Mouse (Mus musculus): ENCODE data around the gene Cdc42bpg.
"Not testable (repeated sequence)": the region's sequence is repeated elsewhere in the genome, so short reads cannot be mapped to it uniquely, and the experiment has no call there.

Gene Cdc42bpg

DNA sequence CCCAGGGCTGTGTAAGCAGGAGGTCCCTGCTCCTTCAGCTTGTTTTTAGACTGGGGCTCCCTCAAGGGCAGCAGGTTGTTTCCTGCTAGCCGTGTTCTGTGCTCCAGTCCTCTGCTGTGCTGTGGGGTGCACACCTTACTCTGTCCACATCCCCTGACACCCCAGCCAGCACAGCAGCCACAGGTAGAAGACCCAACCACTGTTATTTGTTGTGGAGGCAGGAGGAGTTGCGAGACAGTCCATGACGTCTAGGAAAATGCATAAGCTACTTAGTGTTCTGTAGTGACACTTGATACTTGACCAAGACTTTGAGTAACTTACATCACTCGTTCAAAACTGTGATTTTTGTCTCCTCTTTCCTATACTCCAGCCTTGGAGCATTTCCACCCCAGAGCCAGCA lies 7.3 kb upstream of the Cdc42bpg start:
- DNase-seq (ENCODE audit: low spot score): no peak

DNA sequence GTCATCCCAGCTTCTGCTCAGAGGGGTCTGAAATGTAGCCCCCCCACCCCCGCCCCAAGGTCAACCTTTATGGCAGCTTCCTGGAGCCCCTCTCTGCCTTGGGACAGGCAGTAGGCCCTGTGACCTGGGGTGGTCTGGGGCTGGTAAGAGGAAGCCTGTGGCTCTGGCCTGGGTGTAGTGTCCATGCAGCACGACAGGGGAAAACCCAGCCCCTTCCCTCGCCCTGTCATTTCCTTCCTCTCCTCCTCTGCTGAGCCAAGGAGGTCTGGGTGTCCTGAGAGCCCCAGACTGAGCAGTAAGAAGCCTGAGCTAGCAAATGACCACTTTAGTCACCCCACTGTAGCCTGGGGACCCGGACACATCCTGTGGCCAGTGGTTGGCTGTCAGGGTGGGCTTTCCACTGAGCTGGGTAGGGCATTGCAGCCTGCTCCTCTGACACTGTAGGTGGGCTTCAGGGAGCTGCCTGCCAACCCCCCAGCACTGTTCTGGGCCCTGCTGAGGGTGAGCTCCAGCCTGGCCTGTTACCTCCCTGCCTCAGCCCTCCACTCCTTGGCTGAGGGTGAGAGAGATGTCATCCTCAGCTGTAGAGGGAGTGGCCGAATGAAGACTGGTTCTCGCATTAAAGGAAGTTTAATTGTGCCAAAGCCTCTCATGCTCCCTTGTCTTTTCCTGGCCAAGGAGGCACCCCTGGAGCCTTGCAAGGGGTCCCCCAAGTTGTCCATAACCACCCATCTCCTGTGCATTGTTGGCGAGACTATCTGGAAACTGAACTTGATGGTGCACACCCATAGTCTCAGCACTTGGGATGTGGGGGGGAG lies 6.6 kb upstream of the Cdc42bpg start:
- DNase-seq (ENCODE audit: low spot score): no peak

DNA sequence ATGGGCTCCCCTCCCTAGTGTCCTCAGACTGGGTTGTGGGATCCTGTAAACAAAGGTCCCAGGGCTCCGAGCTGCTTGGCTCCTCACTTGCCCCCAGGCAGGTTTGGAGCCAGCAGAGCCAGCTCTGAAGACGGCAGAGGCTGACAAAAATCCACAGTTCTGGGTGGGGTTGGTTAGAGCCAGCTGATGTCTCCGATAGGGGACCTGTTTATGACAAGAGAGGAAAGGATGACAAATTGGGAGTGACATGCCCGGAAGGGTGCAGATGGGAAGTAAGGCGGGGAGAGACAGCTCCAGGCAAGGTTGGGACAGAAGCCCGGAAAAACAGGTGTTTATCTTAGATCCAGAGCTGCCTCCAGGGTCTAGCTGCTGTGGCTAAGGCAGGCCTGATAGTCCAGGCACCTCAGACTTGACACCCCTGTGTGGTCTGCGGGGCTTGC lies 5.8 kb upstream of the Cdc42bpg start:
- DNase-seq (ENCODE audit: low spot score): no peak

DNA sequence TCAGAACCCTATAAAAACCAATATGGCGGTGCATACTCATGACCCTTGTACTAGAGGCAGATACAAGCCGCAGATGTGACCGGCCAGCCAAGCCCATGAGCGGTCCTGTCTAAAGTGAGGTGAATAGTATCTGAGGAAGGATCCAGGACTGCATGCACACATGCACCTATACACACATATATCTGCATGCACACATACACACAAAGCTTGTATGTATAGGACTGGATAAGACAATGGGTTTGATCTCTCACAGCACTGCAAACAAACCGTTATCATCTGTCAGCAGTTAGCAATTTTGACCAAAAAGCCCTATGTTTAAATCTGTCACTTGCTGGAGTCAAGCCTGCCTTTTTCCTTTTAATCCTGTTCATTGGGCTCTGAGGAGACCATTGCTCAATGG lies 4.1 kb upstream of the Cdc42bpg start:
- DNase-seq (ENCODE audit: low spot score): no peak

DNA sequence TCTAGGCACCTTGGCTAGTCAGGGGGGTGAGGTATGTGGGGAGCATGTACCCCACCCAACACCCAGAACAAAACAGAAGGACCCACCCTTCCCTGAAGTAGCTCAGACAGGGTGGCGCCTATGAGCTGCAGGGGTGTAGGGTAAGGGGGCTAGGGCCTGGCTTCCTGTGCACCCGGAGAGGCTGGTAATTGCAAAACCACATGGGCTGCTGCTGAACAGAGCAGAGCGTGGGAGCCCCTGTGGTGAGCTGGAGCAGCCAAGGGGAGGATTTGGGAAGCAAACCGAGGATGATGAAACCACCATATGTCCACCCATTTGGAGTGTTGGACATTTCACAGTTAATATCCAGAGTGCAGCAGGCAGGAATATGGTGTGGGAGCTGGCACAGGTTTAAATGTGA lies 3.7 kb upstream of the Cdc42bpg start:
- no peak for DNase-seq (ENCODE audit: low spot score)

DNA sequence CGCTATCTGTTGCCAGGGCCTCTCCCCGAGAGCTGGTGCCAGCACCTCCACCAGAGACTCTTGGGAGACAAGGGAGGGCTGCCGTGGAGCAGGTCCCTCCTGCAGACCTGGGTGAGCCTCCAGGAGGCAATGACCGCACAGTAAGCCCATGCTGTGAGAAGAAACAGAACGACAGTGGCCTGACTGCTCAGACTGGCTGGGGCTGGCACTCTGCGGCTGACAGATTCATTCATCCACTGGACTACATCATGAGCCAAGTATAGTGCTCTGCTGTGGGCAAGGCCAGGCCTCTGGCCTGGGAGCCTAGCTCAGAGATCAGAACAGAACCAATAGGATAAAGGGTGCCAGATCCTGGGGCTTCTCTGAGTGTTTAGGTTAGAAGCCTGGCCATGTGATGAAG lies 2.4 kb upstream of the Cdc42bpg start:
- DNase-seq (ENCODE audit: low spot score): no peak

DNA sequence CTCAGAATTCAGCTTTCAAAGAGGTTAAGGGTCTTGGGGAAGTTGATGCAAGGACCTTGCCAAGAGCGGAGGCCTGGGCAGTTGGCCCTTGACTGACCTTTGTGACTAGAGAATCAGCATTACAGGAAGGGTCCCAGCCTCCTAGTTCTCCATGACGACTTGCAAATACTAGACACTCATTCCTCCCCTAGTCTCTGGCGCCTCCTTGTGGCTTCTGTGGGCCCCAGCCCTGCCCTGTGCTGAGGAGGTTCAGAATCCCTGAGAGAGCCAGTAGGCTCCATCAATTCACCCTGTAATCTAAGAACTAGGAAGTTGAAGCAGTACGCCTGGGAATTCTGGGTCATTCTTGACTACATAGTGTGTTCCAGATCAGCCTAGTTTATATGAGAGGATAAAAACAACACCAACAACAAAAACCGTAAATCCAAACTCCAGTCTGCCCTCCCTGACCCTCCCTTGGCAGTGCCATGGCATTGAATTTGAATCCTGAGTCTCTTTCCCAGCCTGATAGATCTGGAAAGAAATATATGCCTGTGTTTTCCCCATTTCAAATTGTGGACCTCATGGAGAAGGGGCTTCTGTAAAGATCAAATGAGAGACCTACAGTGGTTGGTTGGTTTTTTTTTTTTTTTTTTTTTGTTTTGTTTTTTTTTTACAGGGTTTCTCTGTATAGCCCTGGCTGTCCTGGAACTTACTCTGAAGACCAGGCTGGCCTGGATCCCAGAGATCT lies 1.3 kb upstream of the Cdc42bpg start:
- peak; percentile 88 for DNase-seq (ENCODE audit: low spot score)

DNA sequence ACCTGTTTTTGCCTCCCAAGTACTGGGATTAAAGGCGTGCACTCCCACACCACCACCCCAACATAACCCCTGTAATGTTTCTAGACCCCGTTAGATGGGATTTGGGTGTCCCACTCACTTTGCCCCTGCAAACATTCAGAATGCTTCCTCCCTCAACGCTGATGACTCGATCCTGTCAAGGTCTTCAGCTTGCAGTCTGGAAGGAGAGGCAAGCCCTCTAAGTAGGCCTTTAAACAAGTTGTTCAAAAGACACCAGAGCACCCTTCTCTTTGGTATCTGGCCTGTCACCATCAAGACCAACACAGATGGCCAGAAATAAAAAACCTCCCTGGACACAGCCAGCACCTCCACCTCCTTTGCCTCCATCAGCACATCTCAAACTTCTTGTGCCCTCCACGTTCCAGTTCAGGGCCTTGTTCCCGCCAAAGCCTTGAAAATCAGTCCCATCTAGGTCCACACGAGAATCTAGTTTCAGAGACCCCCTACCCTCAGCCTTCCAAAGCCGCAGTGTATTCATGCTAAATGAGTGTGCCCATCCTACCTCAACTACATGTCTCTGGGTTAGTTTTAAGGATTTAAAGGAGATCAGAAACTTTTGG lies 640 bp upstream of the Cdc42bpg start:
- DNase-seq (ENCODE audit: low spot score): no peak

DNA sequence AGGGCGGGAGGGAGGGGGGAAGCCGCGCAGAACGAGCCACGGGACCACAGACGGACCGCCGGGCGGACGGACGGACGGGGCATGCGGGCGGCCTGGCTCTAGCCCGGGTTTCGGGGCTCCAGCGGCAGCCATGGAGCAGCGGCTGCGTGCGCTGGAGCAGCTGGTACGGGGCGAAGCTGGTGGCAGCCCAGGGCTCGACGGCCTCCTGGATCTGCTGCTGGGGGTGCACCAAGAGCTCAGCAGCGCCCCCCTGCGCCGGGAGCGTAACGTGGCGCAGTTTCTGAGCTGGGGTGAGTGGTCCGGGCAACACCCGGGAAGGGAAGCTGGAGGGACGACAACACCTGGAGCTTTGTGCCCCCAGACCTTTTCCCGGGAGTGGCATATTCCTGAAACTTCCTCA lies 330 bp downstream of the Cdc42bpg start:
- DNase-seq (ENCODE audit: low spot score): peak; percentile 80

DNA sequence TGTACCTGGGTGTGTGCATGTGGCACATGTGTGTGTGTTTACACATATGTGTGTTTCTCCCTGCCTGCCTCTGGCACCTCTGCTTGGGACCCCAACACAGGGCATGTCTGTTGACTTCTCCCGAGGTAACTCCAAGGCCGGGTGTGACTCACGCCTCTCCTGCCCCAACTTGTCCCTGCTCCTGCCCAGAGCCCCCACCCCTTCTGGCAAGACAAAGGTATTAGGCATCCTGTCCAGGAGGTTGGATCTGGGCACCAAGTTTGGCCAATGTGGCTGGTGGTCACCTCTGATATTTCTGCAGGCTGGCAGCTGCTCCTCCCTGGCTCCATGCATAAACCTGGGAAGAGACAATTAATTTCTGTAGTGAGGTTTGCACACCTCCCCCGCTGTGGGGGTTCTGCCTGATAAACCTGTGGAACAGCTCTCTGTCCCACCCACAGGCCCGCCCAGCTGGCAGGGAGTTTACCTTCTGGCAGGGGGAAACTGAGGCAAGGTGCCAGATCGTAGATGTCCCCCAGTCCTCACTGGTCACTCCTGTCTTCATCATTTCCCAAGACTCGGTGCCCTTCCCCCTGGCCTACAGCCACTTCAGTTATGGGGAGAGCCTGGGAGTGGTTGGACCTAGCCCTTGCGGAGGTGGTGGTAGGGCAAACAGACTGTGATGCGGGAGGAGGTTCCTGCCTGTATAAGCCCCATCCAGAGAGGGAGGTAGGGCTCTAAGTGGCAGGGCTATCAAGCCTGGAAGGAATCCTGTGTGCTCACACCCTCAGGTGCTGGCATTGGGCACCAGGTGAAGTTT lies 1.7 kb downstream of the Cdc42bpg start:
- DNase-seq (ENCODE audit: low spot score): peak; percentile 29

DNA sequence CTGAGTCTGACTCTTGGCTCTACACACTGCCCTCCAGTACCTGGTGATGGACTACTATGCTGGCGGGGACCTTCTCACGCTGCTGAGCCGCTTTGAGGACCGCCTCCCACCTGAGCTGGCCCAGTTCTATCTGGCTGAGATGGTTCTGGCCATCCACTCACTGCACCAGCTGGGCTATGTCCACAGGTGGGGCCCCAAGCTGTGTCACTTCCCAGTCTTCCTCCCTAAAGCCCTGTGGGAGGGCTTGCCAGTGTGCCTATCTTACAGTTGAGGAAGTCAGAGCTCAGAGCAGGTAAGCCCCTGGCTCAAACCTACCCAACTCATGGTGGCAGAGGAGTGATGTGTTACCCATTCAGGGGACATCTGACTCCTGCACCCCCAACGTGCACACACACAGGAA lies 3.9 kb downstream of the Cdc42bpg start:
- DNase-seq (ENCODE audit: low spot score): no peak

DNA sequence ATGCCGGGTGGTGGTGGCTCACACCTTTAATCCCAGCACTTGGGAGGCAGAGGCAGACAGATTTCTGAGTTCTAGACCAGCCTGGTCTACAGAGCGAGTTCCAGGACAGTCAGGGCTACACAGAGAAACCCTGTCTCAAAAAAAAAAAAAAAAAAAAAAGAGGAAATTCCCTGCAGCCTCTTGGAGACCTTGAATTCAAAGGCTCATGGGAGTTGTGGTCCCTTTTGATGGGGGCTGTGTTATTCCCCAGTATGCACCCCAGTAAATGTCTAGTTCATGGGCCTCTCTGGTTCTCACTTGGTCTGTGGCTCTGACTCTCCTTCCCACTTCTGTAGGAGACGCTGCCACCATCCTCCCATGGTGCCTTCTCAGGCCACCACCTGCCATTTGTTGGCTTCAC lies 5.5 kb downstream of the Cdc42bpg start:
- not testable (repeated sequence) for DNase-seq (ENCODE audit: low spot score)

DNA sequence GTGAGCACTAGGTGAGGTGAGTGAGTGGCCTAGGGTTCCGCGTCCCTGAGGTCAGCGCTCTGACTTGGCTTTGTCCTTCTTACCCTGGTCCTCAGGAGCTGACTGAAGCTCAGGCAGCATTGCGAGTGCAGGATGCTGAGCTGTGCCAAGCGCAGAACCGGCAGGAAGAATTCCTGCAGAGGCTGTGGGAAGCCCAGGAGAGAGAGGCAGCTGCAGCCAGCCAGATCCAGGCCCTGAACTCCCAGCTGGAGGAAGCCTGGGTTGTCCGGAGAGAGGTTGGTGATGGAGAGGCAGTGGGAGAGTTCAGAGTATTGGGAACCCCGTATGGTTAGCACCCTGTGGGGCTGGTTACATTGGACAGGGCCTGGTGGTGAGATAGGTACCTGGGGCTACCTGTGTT lies 7.5 kb downstream of the Cdc42bpg start:
- no peak for DNase-seq (ENCODE audit: low spot score)

DNA sequence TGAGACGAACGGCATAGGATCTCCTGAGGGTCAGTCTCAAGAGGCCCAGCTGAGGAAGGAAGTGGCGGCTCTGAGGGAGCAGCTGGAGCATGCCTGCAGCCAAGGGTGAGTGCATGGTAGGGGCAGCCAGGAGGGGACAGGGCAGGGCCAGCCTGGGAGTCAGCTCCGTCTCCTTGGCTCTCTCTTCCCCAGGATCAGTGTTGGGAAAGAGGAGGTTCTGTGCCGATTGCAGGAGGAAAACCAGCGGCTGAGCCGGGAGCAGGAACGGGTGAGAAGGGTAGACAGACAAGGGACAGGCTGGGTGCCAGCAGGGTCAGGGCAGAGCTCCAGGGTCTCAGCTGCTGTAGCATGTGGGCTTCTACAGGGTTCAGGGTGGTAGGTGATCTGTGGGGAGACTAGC lies 8.3 kb downstream of the Cdc42bpg start:
- no peak for DNase-seq (ENCODE audit: low spot score)

DNA sequence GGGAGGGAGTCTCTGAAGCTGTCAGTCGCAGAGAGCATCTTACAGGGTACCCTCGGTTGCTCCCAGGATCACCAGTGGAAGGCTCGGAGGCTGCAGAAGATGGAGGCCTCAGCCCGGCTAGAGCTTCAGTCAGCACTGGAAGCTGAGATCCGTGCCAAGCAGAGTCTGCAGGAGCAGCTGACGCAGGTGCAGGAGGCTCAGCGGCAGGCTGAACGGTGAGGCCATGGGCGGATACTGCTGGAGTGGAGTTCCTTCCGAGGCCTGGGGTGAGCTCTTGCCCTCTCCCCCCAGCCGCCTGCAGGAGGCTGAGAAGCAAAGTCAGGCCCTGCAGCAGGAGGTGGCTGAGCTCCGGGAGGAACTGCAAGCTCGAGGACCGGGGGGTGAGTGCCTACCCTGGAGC lies 9.3 kb downstream of the Cdc42bpg start:
- DNase-seq (ENCODE audit: low spot score): no peak

DNA sequence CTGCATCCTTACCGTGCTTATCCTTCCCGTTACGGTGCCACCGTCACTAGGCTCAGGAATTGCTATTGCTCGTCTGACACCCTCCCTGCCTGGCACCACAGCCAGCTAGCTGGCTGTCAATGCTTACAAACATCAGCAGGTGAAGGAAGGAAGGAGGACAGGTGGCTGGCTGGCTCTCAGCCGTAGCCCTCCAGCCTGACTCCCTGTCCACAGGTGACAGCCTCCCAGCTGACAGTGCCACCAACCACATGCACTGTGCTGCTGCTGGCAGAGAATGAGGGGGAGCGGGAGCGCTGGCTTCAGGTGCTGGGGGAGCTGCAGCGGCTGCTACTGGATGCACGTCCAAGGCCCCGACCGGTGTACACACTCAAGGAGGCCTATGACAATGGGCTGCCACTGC lies 11.9 kb downstream of the Cdc42bpg start:
- DNase-seq (ENCODE audit: low spot score): no peak

DNA sequence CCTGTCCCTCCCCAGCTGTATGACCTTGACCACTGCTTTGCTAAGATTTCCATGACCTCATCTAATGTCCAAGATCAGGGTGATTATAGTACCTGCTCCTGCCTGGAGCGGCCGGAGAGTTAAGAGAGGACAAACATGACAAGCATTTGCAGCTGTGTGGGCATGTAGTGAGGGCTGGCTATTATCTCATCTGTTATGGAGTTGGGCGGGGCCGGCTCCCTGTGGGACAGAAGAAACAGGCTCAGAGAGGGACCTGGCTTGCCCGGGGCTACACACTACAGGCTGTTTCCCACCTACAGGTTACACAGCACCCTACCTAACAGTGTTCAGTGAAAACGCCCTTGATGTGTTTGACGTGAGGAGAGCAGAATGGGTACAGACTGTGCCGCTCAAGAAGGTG lies 15.1 kb downstream of the Cdc42bpg start:
- no peak for DNase-seq (ENCODE audit: low spot score)

DNA sequence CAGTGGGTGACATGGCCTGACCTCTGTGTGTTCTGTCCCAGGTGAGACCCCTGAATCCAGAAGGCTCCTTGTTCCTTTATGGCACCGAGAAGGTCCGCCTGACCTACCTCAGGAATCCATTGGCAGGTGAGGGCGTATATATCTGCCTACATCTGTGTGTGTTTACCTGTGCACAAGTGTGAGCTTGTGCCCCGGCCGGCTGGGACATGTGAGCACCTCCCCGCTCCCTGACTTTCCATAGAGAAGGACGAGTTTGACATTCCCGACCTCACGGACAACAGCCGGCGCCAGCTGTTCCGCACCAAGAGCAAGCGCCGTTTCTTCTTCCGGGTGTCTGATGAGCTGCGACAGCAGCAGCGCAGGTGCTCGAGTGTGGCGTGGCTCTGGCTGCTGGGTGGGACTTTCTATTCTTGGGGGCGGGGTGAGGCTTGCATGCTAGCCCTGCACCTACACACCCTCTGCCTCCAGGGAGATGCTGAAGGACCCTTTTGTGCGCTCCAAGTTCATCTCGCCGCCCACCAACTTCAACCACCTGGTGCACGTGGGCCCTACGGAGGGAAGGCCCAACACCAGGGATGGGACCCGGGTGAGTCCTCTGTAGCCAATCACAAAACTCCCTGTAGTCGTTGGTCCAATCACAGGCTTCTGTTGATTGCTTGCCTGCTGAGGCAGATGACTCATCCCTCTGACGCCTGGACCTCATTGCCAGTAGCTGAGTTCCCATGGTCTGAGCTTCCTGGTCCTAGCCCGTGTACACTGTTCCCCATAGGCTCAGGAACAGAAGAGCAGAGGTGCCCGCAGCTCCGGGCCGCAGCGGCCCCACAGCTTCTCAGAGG lies 15.7 kb downstream of the Cdc42bpg start:
- DNase-seq (ENCODE audit: low spot score): no peak

DNA sequence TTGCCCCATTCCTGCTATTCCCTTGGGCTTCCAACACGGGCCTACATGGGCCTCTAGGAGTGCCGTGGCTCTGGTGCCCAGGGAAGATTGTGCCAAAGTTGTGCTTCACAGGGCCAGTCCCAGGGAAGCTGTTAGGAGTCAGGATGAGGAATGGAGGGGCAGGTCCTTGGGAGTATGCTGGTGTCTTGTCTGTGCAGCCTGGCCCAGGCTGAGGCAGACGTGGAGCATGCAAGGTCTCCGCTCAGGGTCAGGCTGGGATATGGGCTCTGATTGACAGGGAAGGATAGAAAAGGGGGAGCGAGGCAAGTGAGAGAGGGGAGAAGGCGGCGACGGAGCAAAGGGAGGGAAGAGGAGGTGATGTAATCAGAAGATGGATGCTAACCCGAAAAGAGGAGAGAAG lies 18.5 kb downstream of the Cdc42bpg start:
- DNase-seq (ENCODE audit: low spot score): no peak

DNA sequence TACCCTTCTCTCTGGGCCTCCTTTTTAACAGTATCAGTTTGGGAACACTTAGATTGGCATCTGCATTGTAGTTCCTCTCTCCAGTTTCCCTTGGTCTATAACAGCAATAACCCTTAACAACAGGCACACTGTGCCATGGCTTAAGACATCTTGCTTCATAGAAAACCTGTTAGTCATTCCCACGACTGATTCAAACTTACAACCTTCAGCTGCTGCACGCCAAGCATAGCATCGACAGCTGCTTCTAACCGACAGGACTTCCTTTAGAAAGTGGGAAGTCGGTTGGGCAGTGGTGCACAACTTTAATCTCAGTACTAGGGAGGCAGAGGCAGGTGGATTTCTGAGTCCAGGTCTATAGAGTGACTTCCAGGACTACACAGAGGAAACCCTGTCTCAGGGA lies 24.9 kb downstream of the Cdc42bpg start:
- DNase-seq (ENCODE audit: low spot score): no peak

DNA sequence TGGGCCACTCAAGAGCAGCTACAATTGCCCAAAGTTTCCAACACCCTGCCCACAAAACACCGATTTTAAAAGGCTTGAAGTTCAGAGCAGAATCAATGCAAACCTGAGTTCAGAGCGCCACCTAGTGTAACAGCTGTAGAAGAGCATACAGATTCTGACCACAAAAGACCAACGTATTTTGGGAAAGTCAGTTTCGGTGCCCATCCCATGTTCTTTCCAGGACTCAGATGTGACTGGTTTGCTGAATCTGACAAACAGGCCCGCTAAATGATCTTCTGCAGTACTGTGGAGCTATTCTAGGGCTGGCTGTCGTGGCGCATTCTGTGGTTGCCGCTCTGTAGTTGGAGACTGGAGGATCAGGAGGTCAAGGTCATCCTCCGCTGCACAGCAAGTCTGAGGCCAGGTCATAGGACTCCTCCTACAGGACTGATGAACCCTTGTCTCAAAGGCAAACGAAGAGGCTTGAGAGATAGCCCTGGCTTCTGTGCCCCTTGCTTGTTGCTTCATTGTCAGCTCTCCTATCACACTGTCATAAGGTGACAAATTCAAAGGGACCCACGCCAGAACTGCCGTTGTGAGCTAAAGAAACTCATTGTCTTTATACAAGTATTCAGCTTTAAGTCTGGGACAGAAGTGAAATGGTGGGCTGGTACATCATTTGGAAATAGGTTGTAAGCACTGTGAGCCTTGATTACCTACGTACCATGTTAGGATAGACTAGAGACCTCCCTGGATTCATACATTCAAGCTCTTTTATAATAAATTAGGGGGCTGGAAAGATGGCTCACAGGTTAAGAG lies 25.7 kb downstream of the Cdc42bpg start:
- no peak for DNase-seq (ENCODE audit: low spot score)
